Mouse (Mus musculus) forebrain, postnatal 0 days (tissue): ENCODE results near the gene Cabp2. TPM values are rescaled to one million over a fixed set of nuclear protein-coding genes. Genes with fewer than 3 reads are reported as not detected.
"Not testable (repeated sequence)": the region's sequence is repeated elsewhere in the genome, so short reads cannot be mapped to it uniquely, and the experiment has no call there.

Experiments used
- ATAC-seq: fragments of 200-750 bp; cut with Nextera tagmentation; 2 replicates; pipeline ENCODE4 v1.8.0; 2017; ENCODE audit warnings: mild to moderate bottlenecking, moderate library complexity
- DNase-seq: peaks from one replicate; pipeline ENCODE4 v3.0.0-alpha.2; 2015
- H3K27ac ChIP-seq: fragments of 300-500 bp; sonication (generic); 2 replicates; pipeline ENCODE4 v1.5.1; 2014; ENCODE audit warnings: low read depth, mild to moderate bottlenecking, antibody characterized with exemption, low read length, moderate library complexity, mixed read lengths
- H3K27me3 ChIP-seq: fragments of 300-500 bp; sonication (generic); 2 replicates; pipeline ENCODE4 v1.6.1; 2014; ENCODE audit warnings: mild to moderate bottlenecking, low read length, mixed read lengths; ENCODE audit not compliant: insufficient read depth
- H3K36me3 ChIP-seq: fragments of 300-500 bp; sonication (generic); 2 replicates; pipeline ENCODE4 v1.6.1; 2014; ENCODE audit warnings: mild to moderate bottlenecking, moderate library complexity; ENCODE audit not compliant: insufficient read depth
- H3K4me1 ChIP-seq: fragments of 300-500 bp; sonication (generic); 2 replicates; pipeline ENCODE4 v1.6.1; 2014; ENCODE audit warnings: antibody characterized with exemption; ENCODE audit not compliant: insufficient read depth
- H3K4me2 ChIP-seq: fragments of 300-500 bp; sonication (generic); 2 replicates; pipeline ENCODE4 v1.6.1; 2014; ENCODE audit warnings: low read depth, mild to moderate bottlenecking, moderate library complexity
- H3K4me3 ChIP-seq: fragments of 300-500 bp; sonication (generic); 2 replicates; pipeline ENCODE4 v1.5.1; 2014; ENCODE audit warnings: low read depth, low read length, mixed read lengths
- H3K9ac ChIP-seq: fragments of 300-500 bp; sonication (generic); 2 replicates; pipeline ENCODE4 v1.6.1; 2014; ENCODE audit warnings: mild to moderate bottlenecking
- H3K9me3 ChIP-seq: fragments of 300-500 bp; sonication (generic); 2 replicates; pipeline ENCODE4 v1.6.1; 2016; ENCODE audit warnings: low read length
- CTCF ChIP-seq: sonication (generic); IDR thresholded peaks from 2 replicates; pipeline ENCODE4 v1.5.1; 2016; ENCODE audit warnings: antibody characterized with exemption, control low read depth, low read depth
- WGBS: fragments of 180-500 bp; shearing (Covaris S2); extraction: QIAGEN DNeasy Blood & Tissue Kit; methylation state at CpG from one replicate; pipeline ENCODE4 v1.1.7; 2014; 5-methylcytosine and 5-hydroxymethylcytosine counted together
- polyA plus RNA-seq: library from polyadenylated mRNA; unstranded; fragments of >200 nt; fragmentation: Nextera tagmentation; extraction: Ambion mirVana; gene quantifications from 2 replicates; pipeline ENCODE4 v1.2.1, GENCODE M21; 2015
- total RNA-seq: library from RNA; depleted of rRNA; stranded (reverse); fragments of >200 nt; gene quantifications from 2 replicates; pipeline ENCODE4 v1.2.3, GENCODE M21; 2014

Cabp2 gene
- total and polyA plus RNA-seq, 2 experiments from 2014 or later, result not detected

DNA sequence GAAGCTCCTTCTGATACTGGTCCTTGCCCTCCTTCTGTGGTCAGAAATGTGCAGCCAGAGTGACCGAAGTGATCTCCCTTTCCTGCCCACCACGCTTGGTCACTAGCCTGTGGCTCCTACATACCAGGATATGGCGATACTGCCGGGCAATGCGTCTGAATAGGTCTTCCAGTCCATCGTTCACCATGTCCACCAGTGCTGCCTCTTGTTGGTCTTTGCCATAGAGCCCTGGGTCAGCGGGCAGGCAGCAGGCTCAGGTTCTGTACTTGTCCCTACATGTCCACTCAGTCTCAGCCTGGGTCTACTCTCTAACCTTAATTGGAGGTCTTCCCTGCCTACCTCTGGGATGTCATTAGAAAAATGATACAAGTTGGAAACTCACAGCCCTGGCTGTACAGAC, 23.4 kb upstream of the Cabp2 start:
- no peaks in the 10 kb centered on the region for H3K27me3 ChIP-seq
- no peak overlapping the region for H3K27ac ChIP-seq
- H3K4me3 ChIP-seq, result no peak overlapping the region
- H3K9ac ChIP-seq, result no peak overlapping the region
- DNase-seq, result no peak
- H3K9me3 ChIP-seq, result no peaks in the 10 kb centered on the region
- H3K4me2 ChIP-seq, result no peak overlapping the region
- TF ChIP-seq CTCF, result no peak
- H3K4me1 ChIP-seq, result no peaks in the 10 kb centered on the region
- no peak for ATAC-seq
- no peaks in the 10 kb centered on the region for H3K36me3 ChIP-seq
- WGBS, result 92% methylated on average over 7 of the region's 7 CpGs

DNA sequence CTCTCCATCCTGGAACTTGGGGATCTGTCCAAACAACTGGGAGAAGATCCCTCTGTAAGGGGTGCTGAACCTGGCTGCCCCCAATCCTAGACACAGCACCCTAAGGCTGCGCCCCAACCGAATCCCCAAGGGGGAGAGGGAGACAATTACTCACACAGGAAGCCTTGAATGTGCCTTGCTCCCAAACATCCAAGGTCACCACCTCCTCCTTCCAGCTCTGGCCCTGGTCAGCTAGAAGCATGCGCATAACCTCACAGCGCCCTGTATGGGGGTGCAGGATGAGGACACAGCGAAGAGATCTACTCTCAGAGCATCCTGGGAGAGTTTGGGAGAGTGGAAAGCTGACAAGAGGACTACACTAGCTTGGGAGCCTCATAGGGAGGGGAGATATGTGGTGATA, 22.8 kb upstream of the Cabp2 start:
- no peak overlapping the region for H3K9ac ChIP-seq
- no peak for DNase-seq
- H3K27ac ChIP-seq, result no peak overlapping the region
- no peaks in the 10 kb centered on the region for H3K9me3 ChIP-seq
- 87% methylated on average over 5 of the region's 5 CpGs for WGBS
- no peak overlapping the region for H3K4me3 ChIP-seq
- H3K36me3 ChIP-seq, result no peaks in the 10 kb centered on the region
- TF ChIP-seq CTCF, result no peak
- no peaks in the 10 kb centered on the region for H3K27me3 ChIP-seq
- ATAC-seq, result no peak
- H3K4me1 ChIP-seq, result no peaks in the 10 kb centered on the region
- H3K4me2 ChIP-seq, result no peak overlapping the region

GRCm38 (mm10) chr19:4059069-4059740, 22.2 kb upstream of the Cabp2 start, which contains the start of gene Gstp3:
Gstp3 (minus strand) TSS chr19:4059569.
- no peak within 1 kb of the TSS for H3K4me3 ChIP-seq
- H3K36me3 ChIP-seq, result no peaks in the 10 kb centered on the region
- ATAC-seq (no peak), DNase-seq (no peak)
- no peak within 1 kb of the TSS for H3K4me2 ChIP-seq
- no peaks in the 10 kb centered on the region for H3K27me3 ChIP-seq
- no peaks in the 10 kb centered on the region for H3K4me1 ChIP-seq
- no peak within 1 kb of the TSS for H3K9ac ChIP-seq
- whole genome bisulfite sequencing, result 81% methylated on average over 15 of the region's 15 CpGs
- no peak within 1 kb of the TSS for H3K27ac ChIP-seq
- no peak for TF ChIP-seq CTCF
- H3K9me3 ChIP-seq, result no peaks in the 10 kb centered on the region

DNA sequence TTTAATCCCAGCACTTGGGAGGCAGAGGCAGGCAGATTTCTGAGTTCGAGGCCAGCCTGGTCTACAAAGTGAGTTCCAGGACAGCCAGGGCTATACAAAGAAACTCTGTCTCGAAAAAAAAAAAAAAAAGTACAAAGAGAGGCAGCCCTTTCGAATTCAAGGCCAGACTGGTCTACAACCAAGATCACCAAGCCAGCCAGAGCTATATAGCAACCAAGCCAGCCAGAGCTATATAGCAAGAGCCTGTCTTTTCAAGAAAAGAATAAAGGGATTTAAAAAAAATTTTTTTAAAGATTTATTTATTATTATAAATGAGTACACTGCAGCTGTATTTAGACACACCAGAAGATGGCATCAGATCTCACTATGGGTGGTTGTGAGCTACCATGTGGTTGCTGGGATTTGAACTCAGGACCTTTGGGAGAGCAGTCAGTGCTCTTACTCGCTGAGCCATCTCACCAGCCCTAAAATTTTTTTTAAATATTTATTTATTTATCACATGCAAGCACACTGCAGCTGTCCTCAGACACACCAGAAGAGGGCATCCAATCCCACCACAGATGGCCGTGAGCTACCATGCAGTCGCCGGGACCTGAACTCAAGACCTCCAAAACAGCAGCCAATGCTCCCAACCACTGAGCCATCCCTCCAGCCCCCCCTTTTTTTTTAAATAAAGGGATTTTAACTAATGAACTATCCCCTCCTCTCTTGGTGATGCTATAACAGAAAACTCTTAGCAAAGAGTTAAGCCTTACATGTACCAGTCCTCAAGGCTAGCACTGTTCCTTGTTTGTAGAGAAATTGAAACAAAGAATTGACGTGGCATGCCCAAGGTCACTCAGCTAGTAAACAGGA, 21.1 kb upstream of the Cabp2 start:
- not testable (repeated sequence) for H3K27me3 ChIP-seq, H3K9ac ChIP-seq
- WGBS, result 84% methylated on average over 8 of the region's 8 CpGs

DNA sequence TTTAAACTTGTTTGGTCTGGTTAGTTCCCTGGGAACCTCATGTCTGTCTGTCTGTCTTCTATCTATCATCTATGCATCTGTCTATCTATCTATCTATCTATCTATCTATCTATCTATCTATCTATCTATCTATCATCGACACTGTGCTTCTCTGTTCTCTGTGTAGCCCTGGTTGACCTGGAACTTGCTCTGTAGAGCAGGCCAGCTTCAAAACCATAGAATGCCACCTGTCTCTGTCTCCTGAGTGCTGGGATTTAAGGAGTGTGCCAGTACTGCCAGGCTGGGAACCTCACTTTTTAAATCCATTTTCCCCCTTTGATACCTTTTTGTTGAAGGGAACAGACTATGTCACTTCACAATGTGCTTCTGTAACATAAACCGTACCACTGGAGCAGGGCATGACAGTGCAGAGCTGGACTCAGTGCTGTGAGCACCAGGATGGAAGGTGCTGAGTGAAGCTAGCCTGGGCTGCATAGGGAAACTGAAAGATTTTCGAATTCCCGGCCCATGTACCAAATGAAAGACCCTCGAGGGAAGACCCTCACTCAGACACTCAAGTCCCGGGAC, 20.4 kb upstream of the Cabp2 start:
- 87% methylated on average over 5 of the region's 6 CpGs for WGBS
- ATAC-seq (no peak), DNase-seq (no peak)
- Histone ChIP-seq H3K27me3 (no peaks in the 10 kb centered on the region), H3K9ac (no peak overlapping the region), H3K4me2 (no peak overlapping the region), H3K36me3 (no peaks in the 10 kb centered on the region), H3K4me3 (no peak overlapping the region), H3K27ac (no peak overlapping the region), H3K9me3 (no peaks in the 10 kb centered on the region), H3K4me1 (no peaks in the 10 kb centered on the region)
- TF ChIP-seq CTCF, result no peak

More for the DNA sequence above, 21.1 kb upstream of the Cabp2 start:
- ATAC-seq, H3K27ac ChIP-seq, H3K36me3 ChIP-seq, DNase-seq, H3K4me2 ChIP-seq, H3K9me3 ChIP-seq, H3K4me3 ChIP-seq, H3K4me1 ChIP-seq: not testable (repeated sequence)

- not testable (repeated sequence) for H3K36me3 ChIP-seq, H3K27ac ChIP-seq, H3K9ac ChIP-seq, H3K4me2 ChIP-seq, ATAC-seq, DNase-seq, H3K4me1 ChIP-seq, H3K4me3 ChIP-seq, H3K27me3 ChIP-seq, H3K9me3 ChIP-seq
- 77% methylated on average over 3 of the region's 4 CpGs for WGBS
Measured at GRCm38 (mm10) chr19:4063357-4063756, 18.0 kb upstream of the Cabp2 start.

- no CpG with 5 or more reads among the region's 11 CpGs for WGBS
- H3K27ac ChIP-seq, H3K9ac ChIP-seq, H3K36me3 ChIP-seq, ATAC-seq, H3K9me3 ChIP-seq, H3K27me3 ChIP-seq, H3K4me3 ChIP-seq, DNase-seq, H3K4me2 ChIP-seq, H3K4me1 ChIP-seq: not testable (repeated sequence)
Measured at GRCm38 (mm10) chr19:4064501-4064900, 16.9 kb upstream of the Cabp2 start.
